Mouse (Mus musculus): ENCODE results near the gene Prkce.
A peak's percentile ranks its signal among the peaks of the same experiment; 100 is the strongest.

The Prkce gene

GRCm38 (mm10) chr17:86175516-86175915 is 7.9 kb downstream of the Prkce start:
- DNase-seq (ENCODE audit: low spot score in 2 of 2), result no peak

DNA sequence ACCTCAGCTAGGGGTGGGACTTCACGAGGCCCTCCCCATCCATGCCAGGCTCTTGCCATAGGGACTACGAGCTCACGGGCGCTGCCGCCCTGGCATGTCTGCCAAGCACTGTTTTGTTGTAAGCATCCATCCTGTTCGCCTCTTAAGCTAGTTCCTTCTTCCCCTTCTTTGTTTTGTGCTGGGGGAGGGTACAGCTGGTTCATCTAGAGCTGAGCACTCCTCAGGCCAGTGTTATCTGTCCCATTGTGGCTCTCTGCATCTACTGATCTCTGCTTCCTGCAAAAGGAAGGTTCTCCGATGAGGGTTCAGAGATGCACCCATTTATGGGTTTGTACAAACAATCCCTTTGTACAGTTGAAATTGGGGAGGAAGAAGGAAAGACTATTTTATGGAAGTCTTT is 9.1 kb downstream of the Prkce start:
- DNase-seq (ENCODE audit: low spot score in 2 of 2), result no peak

DNA sequence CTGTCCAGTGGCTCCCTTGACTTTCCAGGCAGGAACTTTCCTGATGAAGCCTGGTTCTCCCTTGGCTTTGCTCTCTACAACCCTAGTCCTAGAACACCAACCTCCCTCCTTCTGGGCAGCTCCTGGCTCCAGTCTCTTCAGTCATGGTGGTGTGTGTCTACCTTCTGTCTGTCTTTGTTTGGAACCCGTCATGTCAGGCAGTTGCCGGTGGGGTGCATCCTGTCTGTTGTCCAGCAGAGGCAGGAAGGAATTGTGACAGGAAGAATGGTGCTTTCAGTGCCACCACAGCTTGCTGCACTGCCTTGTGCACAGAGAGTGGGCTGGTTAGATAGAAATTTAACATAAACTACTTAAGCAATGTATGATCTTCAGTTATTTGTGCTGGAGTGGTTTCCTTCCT is 16.2 kb downstream of the Prkce start:
- no peak for DNase-seq (ENCODE audit: low spot score in 2 of 2)

DNA sequence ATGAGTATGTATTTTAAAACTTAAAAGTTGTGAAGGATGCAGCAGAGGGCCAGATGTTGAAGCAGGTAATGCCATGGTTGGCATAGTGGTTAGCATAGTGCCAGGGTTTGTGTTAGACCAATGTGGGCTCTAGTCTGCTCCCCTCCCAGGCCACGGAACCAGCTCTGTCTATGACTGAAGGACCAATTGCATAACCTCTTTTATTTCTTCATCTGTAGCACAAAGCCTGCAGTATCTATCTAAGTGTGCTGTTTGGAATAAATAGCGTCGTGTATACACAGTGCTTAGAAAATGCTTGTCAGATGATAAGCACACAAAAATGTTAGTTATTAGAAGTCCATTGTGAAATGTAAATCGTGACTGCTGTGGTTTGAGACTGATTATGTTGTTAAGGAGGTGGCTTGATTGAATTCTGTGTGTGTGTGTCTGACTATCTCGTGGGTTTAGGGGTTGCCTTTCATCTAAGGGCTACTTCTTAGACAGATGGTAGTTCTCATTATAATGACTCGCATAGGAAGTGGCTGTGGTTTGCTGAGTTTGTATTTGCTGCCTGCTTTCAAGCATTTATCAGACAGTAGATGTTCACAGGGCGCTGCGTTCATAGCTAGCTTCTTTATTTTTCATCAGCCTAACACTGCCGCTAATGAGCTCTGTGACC is 17.1 kb downstream of the Prkce start:
- no peak for DNase-seq (ENCODE audit: low spot score in 2 of 2)

DNA sequence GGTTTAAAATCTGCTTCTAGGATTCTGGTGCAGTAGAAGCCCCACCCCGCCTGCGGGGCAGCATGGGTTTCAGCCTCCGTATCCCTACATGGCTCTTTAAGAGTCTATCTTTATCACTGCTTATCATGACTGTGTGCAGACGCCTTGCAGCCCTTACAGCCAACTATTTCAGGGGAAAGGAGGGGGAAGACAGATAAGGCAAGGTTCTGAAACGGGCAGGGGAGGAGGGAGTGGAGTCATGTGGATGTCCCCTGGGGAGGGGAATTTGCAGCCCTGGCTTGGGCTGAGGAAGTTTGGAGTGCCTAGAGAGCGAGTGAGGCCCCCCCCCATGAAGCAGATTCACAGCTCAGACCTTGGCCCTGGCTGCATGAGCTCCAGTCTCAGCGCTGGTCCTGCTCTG is 18.0 kb downstream of the Prkce start:
- peak; percentile 43 to 61 for DNase-seq (ENCODE audit: low spot score in 2 of 2)

DNA sequence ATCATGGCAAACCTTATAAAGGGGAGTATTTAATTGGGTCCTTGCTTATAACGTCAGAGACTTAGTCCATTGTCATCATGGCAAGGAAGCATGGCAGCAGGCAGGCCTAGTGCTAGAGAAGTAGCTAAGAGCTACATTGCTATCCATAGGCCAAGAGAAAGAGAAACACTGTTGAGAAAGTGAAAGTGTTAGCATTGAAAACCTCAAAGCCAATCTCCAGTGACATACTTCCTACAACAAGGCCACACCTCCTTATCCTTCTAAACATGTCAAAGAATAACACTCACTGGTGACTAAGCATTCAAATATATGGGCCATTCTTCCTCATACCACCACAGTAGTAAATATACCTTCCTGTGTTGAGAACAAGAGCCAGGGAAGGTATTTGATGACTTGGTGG is 20.2 kb downstream of the Prkce start:
- no peak for DNase-seq (ENCODE audit: low spot score in 2 of 2)

GRCm38 (mm10) chr17:86193979-86194378 is 26.4 kb downstream of the Prkce start:
- no peak for DNase-seq (ENCODE audit: low spot score in 2 of 2)

GRCm38 (mm10) chr17:86194921-86195320 is 27.3 kb downstream of the Prkce start:
- no peak for DNase-seq (ENCODE audit: low spot score in 2 of 2)

- no peak for DNase-seq (ENCODE audit: low spot score in 2 of 2)
Observed at GRCm38 (mm10) chr17:86198496-86199465, 31.2 kb downstream of the Prkce start.

DNA sequence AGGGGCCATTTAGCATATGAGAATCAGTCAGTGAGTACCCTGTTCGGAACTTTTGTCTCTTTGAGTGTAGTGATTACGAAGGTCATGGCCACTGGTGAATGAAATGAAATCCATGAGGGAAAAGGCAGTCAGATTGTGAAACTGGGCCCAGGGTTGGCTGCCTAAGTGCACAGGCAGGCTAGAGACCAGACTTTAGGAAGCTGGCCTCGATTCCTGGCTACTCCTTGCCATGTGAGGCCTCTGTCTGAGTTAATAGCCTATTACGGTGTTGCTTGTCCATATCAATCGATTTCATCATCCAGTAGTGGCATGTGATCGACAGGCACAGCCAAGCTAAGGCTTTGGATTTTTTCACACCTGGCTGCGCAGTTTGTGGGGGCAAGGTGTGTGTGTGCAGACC is 34.4 kb downstream of the Prkce start:
- no peak for DNase-seq (ENCODE audit: low spot score in 2 of 2)

GRCm38 (mm10) chr17:86202972-86203371 is 35.4 kb downstream of the Prkce start:
- no peak for DNase-seq (ENCODE audit: low spot score in 2 of 2)

DNA sequence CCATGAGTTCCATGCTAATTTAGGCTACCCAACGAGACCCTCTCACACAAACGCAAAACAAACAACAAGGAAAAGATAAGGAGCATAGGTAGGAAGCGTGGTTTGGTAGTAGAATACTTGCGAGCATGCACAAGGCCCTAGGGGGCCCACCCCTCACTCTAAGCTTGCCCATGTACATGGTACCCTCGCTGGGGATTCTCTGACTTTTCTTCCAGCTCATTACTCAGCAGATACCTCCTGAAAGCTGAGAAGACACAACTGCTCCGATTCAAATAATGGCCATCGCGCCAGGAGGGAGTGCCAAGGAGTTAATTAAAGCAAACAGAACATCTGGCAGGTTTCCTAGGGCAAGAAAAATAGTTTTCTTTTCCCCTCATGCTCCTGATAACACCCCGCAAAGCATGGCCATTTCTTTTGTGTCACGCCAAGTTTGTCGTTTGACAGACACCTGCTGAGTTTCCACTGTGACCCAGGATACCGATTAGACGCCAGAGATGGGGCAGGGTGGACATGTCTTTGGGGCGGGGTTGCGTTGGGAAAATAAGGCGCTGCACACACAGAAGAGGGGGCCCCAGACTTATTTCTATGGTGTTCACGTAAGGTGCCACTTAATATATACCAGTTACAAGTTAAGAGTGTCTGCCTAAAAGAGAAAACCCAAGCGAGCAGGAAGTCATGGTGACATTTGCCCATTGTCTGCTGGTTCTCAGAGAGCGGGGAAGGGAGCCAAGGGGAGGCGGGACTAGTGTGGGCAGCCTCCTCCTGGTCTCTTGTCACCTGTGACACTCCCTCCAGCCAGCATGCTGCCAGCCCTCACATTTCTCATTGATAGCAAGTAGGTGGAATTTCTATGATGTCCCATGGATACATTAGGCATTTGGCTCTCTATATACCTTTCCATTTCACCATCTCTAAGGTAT is 36.2 kb downstream of the Prkce start:
- no peak for DNase-seq (ENCODE audit: low spot score in 2 of 2)

DNA sequence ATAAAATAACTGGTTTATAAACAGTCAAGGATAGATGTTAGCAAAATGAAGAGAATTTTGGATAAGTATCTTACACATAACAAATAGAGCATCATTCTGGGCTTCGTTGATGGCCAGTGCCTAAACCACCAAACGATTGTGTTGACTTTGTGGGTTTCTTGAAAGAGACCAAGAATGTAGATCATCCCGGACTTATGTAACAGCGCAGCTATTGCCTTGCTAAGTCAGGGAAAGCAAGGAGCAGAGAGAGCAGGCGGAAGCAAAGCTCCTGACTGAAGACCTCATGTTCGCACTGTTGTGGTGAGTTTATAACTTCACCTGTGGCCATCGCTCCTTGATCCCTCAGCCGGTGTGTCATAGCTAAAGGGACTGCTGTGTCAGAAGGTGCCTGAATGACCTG is 38.7 kb downstream of the Prkce start:
- DNase-seq (ENCODE audit: low spot score in 2 of 2), result no peak

DNA sequence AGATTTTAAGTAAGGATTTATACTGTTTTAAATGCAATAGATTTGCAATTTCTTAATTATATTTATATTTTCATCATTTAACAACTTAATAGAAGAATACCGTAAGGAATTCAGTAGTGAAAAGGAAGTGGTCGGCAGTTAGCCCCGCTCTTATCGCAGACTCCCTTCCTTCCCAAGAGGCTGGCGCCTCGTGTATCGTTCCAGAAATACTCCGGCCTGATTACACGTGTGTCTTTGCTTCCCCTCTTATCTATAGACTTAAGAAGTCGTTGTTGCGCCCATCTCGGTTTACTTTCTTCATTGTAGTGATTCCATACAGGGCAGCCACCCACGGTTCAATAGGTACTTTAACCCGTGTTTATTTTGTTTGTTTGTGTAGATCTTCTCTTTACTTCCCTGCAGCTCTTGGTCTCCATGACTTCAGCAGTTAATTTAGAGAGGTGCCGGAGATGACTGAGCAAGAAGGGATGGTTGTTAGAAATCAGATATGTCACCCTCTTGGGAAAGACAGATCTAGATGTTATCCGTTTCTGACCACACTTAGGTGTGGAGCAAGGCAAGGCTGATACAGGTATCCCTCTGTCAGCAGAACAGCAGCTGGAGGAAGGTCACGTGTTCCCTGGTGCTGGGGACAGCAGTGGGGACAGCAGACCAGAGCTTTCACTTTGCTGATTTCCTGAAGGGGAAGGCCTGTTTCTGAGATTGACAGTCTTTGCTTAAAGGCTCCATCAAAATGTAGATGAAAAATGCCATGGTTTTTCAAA is 40.7 kb downstream of the Prkce start:
- no peak for DNase-seq (ENCODE audit: low spot score in 2 of 2)

- no peak for DNase-seq (ENCODE audit: low spot score in 2 of 2)
Observed at GRCm38 (mm10) chr17:86208821-86209186, 41.2 kb downstream of the Prkce start.

GRCm38 (mm10) chr17:86209680-86210251 is 42.2 kb downstream of the Prkce start:
- DNase-seq (ENCODE audit: low spot score in 2 of 2), result no peak

DNA sequence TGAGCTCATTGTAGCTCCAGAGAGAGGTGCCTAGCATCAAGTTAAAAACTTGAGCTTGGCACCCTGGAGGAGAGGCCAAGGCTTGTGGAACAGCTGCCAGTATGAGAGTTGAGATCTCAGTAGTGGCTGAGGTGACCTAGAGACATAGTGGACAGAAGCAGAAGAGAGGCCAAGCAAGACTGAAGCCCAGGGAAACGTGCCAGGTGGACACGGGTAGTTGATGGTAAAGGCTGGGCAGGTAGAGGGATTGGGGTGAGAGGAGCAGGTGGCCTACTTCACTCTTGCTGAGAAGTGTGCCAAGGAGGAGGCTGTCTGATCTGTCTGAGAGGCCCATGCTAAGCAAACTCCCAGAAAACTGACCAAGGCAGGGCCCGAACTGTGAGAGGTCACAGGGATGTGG is 44.6 kb downstream of the Prkce start:
- no peak for DNase-seq (ENCODE audit: low spot score in 2 of 2)

DNA sequence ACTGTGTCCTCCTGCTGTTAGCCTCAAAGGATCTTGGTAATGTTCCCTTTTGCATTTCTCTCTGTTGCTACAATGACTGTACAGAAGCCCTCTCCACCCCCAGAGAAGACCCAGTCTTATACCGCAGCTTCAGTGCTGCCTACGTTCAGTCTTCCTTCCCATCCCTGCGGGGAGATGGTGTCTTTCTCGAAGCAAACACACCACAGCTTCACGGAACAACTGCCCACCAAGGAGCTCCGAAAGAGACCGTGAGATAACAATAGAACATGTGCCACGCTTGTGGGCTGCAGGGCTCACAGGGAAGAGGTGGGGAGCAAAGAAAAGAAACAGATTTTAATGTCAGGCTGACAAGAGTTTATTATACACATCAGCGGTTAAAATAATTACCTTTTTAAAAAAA is 46.7 kb downstream of the Prkce start:
- peak; percentile 68 to 77 for DNase-seq (ENCODE audit: low spot score in 2 of 2)

- peak; percentile 67 to 72 for DNase-seq (ENCODE audit: low spot score in 2 of 2)
Observed at GRCm38 (mm10) chr17:86214741-86215140, 47.2 kb downstream of the Prkce start.

GRCm38 (mm10) chr17:86215771-86216170 is 48.2 kb downstream of the Prkce start:
- no peak for DNase-seq (ENCODE audit: low spot score in 2 of 2)

DNA sequence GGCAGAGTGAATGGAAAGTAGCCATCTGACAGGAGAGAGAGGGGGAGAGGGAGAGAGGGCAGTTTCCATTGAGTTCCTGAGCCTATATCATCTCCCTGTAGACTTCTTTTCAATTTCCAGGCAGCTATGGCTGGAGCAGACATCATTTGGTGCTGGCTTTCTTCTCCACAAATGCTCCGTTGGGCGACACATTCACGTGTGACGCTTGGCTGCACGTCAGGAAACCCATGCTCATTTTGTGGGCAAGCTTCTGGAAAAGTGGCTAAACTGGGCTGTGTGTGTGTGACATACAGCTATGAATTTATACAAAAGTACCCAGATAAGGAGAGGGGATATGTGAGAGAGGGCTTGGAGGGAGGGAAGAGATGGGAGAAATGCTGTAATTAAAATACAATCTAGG is 49.9 kb downstream of the Prkce start:
- no peak for DNase-seq (ENCODE audit: low spot score in 2 of 2)
